Mouse (Mus musculus) c-Kit-positive CD71-negative TER-119-negative erythroid progenitor cells, embryonic 14.5 days (primary cell): ENCODE measurements at regions not wholly inside any gene's neighbourhood (a gene's known extent, or its start where the extent isn't known, plus 50 kb on each side); places are given as distances from the start of the nearest gene placed in this dataset.

Experiments
- DNase-seq: peaks from one replicate; pipeline ENCODE4 v3.0.0-alpha.2; 2013; ENCODE audit warnings: low read depth

- DNase-seq = peak; percentile 12
These were observed 76.0 kb upstream of the Ano5 start for GRCm38 (mm10) chr7:51434865-51435264.

GRCm38 (mm10) chr7:51454989-51455692 is 55.7 kb upstream of the Ano5 start:
- DNase-seq = no peak

- no peak for DNase-seq
These were observed 52.1 kb upstream of the Ano5 start for GRCm38 (mm10) chr7:51458757-51459156.
